Mouse (Mus musculus) adrenal gland, adult (tissue): ENCODE measurements at regions not wholly inside any gene's neighbourhood (a gene's known extent, or its start where the extent isn't known, plus 50 kb on each side); places are given as distances from the start of the nearest gene placed in this dataset.
A peak's percentile ranks its signal among the peaks of the same experiment; 100 is the strongest.
"Not testable (repeated sequence)": the region's sequence is repeated elsewhere in the genome, so short reads cannot be mapped to it uniquely, and the experiment has no call there.

Experiments used
- DNase-seq, 2 experiments: peaks; one replicate each; pipeline ENCODE4 v3.0.0; 2022 to 2023; ENCODE audit warnings: low spot score in 1 of 2; ENCODE audit not compliant: inconsistent age in 2 of 2

GRCm38 (mm10) chr3:11094804-11095203 lies 759.3 kb upstream of the Gm38303 start:
- no peak for DNase-seq

- DNase-seq: peak; percentile 3 to 32
Observed at GRCm38 (mm10) chr3:11094138-11094537, 758.7 kb upstream of the Gm38303 start.

GRCm38 (mm10) chr3:11083291-11083690 lies 747.8 kb upstream of the Gm38303 start:
- DNase-seq: no peak

- no peak for DNase-seq
Observed at GRCm38 (mm10) chr3:11074012-11074411, 738.5 kb upstream of the Gm38303 start.

- no peak for DNase-seq
Observed at GRCm38 (mm10) chr3:11034995-11035769, 699.7 kb upstream of the Gm38303 start.

- DNase-seq: no peak
Observed at GRCm38 (mm10) chr3:11029991-11030390, 694.5 kb upstream of the Gm38303 start.

- no peak for DNase-seq
Observed at GRCm38 (mm10) chr3:11024422-11024821, 688.9 kb upstream of the Gm38303 start.

GRCm38 (mm10) chr3:11020048-11020447 lies 684.6 kb upstream of the Gm38303 start:
- no peak for DNase-seq

- not testable (repeated sequence) for DNase-seq
Observed at GRCm38 (mm10) chr3:11014911-11015310, 679.4 kb upstream of the Gm38303 start.

GRCm38 (mm10) chr3:11007363-11007762 lies 671.9 kb upstream of the Gm38303 start:
- no peak for DNase-seq

GRCm38 (mm10) chr3:11006531-11007269 lies 671.2 kb upstream of the Gm38303 start:
- no peak for DNase-seq

GRCm38 (mm10) chr3:10978968-10979367 lies 643.5 kb upstream of the Gm38303 start:
- no peak for DNase-seq

- no peak for DNase-seq
Observed at GRCm38 (mm10) chr3:10974429-10974828, 638.9 kb upstream of the Gm38303 start.

GRCm38 (mm10) chr3:10952583-10952982 lies 617.1 kb upstream of the Gm38303 start:
- no peak for DNase-seq

GRCm38 (mm10) chr3:10917056-10917455 lies 581.6 kb upstream of the Gm38303 start:
- no peak for DNase-seq

GRCm38 (mm10) chr3:10891981-10892380 lies 556.5 kb upstream of the Gm38303 start:
- DNase-seq: no peak
